Comparison of ENCODE assay signal across 22 mouse cellular contexts in genomic region chr16:18486126-18486525, GRCm38 (mm10). TPM values are rescaled to one million over a fixed set of nuclear protein-coding genes. Genes with fewer than 3 reads are reported as not detected.
A peak's percentile ranks its signal among the peaks of the same experiment; 100 is the strongest.
DNase-seq lines count a peak whose midpoint lies in the region; TF ChIP-seq lines count a peak whose summit lies in the region.
"Had no signal": no experiment of that assay in that cellular context is flagged by ENCODE, and none has a peak within 500 bp of the region (broad histone marks: within the 10 kb centered on the region; RNA-seq: fewer than 3 reads in every experiment).

No protein-coding gene starts in this region.

- intact Hi-C loops in gastrocnemius, postnatal 36 days (cut with DNase I): no loop called here
- intact Hi-C loops in heart, adult 2 months (cut with DNase I): no loop called here

- no peak overlapping the region for H3K9ac ChIP-seq in CH12.LX (ENCODE audit: insufficient read depth, low read depth)
- H3K9ac ChIP-seq in MEL (ENCODE audit: control insufficient read depth, low read depth, low read length, poor library complexity, severe bottlenecking): no peak overlapping the region
- H3K9ac ChIP-seq in heart, adult 2 months (ENCODE audit: low read depth, low read length): no peak overlapping the region
- H3K9ac ChIP-seq: forebrain, embryonic 13.5 days; forebrain, postnatal 0 days; hindbrain, embryonic 12.5 days; hindbrain, embryonic 15.5 days had no signal

- H3K4me1 ChIP-seq in CH12.LX (ENCODE audit: control insufficient read depth in 1 of 2, insufficient read depth in 2 of 2) (peaks cover 0 to 9% of the 10 kb centered on the region in 2 experiments; a peak in 2 of 4 replicates), MEL (ENCODE audit: control insufficient read depth in 1 of 2, insufficient read depth in 2 of 2, low read length in 2 of 2) (peaks cover 6 to 20% of the 10 kb centered on the region in 2 experiments; a peak in 3 of 4 replicates)
- H3K4me1 ChIP-seq in heart, adult 2 months (ENCODE audit: control insufficient read depth, insufficient read depth, low read length): no peaks in the 10 kb centered on the region

- peak; percentile 29 for DNase-seq in 416B (ENCODE audit: low read depth)
- DNase-seq in CH12.LX (ENCODE audit: extremely low read depth): peak; percentile 33
- DNase-seq in MEL (ENCODE audit: low read depth, low spot score): peak; percentile 74
- DNase-seq in ZHBTc4 (ENCODE audit: low read depth, low spot score): peak; percentile 79
- no peak for DNase-seq in cerebellum, adult 18-20 months
- DNase-seq in gastrocnemius, postnatal 36 days: no peak
- no peak for DNase-seq in heart, adult 2 months
- no peak for DNase-seq in left cerebral cortex, adult 18-20 months (ENCODE audit: low spot score in 2 of 2)
- DNase-seq: adrenal gland, postnatal 10 days; adrenal gland, postnatal 36 days; cerebellum, adult 11 months; cerebellum, adult 8-10 months; cerebellum, postnatal 10 days; cerebellum, postnatal 36 days; forebrain, postnatal 0 days; gastrocnemius, adult 2 months; gastrocnemius, postnatal 14 days had no signal

- TF ChIP-seq EP300 in CH12.LX (IDR thresholded peaks at IDR 0.05; ENCODE audit: low read length) (no peak), MEL (IDR thresholded peaks at IDR 0.05; ENCODE audit: low read depth in 1 of 2, low read length in 2 of 2) (0 out of 4 replicates have a peak, but pooled peaks of 1 of the 2 experiments have one; percentile 4)
- TF ChIP-seq EP300 in heart, adult 2 months (IDR thresholded peaks at IDR 0.05; ENCODE audit: insufficient read depth, low read depth, low read length): no peak

- H3K27ac ChIP-seq in CH12.LX (ENCODE audit: insufficient read depth, low read depth) (no peak overlapping the region), MEL (ENCODE audit: control insufficient read depth, low read depth, low read length) (no peak overlapping the region)
- H3K27ac ChIP-seq in heart, adult 2 months: no peak overlapping the region
- H3K27ac ChIP-seq: forebrain, embryonic 10.5 days; forebrain, embryonic 13.5 days; gastrocnemius, adult 2 months; hindbrain, embryonic 12.5 days; hindbrain, embryonic 15.5 days had no signal

- dilution Hi-C loops in CH12.LX (cut with MboI; ENCODE audit: extremely low pct_ligation_motif_present, extremely low pct_unique_long_range_greater_than_20kb, low sequenced_read_pairs): no loop called here

- TF ChIP-seq POLR2A in CH12.LX (IDR thresholded peaks at IDR 0.05; ENCODE audit: low read depth, low read length) (no peak), MEL (IDR thresholded peaks at IDR 0.05; ENCODE audit: control insufficient read depth in 1 of 2, insufficient read depth in 1 of 2, low read depth in 1 of 2, low read length in 2 of 2, poor library complexity in 1 of 2) (no peak)
- no peak for TF ChIP-seq POLR2A in heart, adult 2 months (IDR thresholded peaks at IDR 0.05; ENCODE audit: insufficient read depth, low read depth, low read length)

- 92% methylated on average over 2 of the region's 2 CpGs for WGBS in heart, adult 2 months

- H3K4me2 ChIP-seq in CH12.LX (ENCODE audit: insufficient read depth, low read depth, poor library complexity, severe bottlenecking): no peak overlapping the region
- H3K4me2 ChIP-seq: forebrain, embryonic 13.5 days; heart, embryonic 11.5 days; hindbrain, embryonic 12.5 days; hindbrain, embryonic 15.5 days had no signal

- H3K9me3 ChIP-seq in CH12.LX (replicated peaks; ENCODE audit: low read length): peaks cover 4% of the 10 kb centered on the region
- no peaks in the 10 kb centered on the region for H3K9me3 ChIP-seq in MEL (replicated peaks; ENCODE audit: insufficient read depth, low read length)
- H3K9me3 ChIP-seq: forebrain, embryonic 10.5 days; forebrain, embryonic 13.5 days; hindbrain, embryonic 12.5 days; hindbrain, embryonic 15.5 days had no signal

- H3K36me3 ChIP-seq in CH12.LX (replicated peaks in 1 of 2; ENCODE audit: control insufficient read depth in 1 of 2, insufficient read depth in 1 of 2, low read length in 1 of 2) (peaks cover 0 to 16% of the 10 kb centered on the region in 2 experiments), MEL (ENCODE audit: control insufficient read depth in 1 of 2, insufficient read depth in 2 of 2, low read length in 2 of 2) (peaks cover 0 to 8% of the 10 kb centered on the region in 2 experiments; a peak in 1 of 4 replicates)
- H3K36me3 ChIP-seq in heart, adult 2 months (ENCODE audit: control insufficient read depth, insufficient read depth, low read length): no peaks in the 10 kb centered on the region
- H3K36me3 ChIP-seq: forebrain, embryonic 10.5 days; hindbrain, embryonic 12.5 days; hindbrain, embryonic 15.5 days had no signal

- H3K79me2 ChIP-seq in CH12.LX (replicated peaks; ENCODE audit: control insufficient read depth, extremely low read depth, insufficient read depth, poor library complexity, severe bottlenecking) (no peaks in the 10 kb centered on the region), MEL (ENCODE audit: control insufficient read depth, insufficient read depth, low read length, poor library complexity) (no peaks in the 10 kb centered on the region)
- H3K79me2 ChIP-seq in heart, adult 2 months (replicated peaks; ENCODE audit: control insufficient read depth, insufficient read depth, low read length): no peaks in the 10 kb centered on the region

- TF ChIP-seq RAD21 in CH12.LX (IDR thresholded peaks at IDR 0.05; ENCODE audit: low read depth, low read length) (no peak), MEL (IDR thresholded peaks at IDR 0.05; ENCODE audit: low read depth, low read length) (no peak)

- H3K4me3 ChIP-seq in CH12.LX (replicated peaks in 1 of 3; ENCODE audit: low read depth in 2 of 3, low read length in 2 of 3, poor library complexity in 1 of 3): no peak overlapping the region
- H3K4me3 ChIP-seq in MEL (ENCODE audit: control insufficient read depth in 1 of 2, insufficient read depth in 1 of 2, low read depth in 2 of 2, low read length in 2 of 2): no peak overlapping the region
- H3K4me3 ChIP-seq in heart, adult 2 months: no peak overlapping the region
- H3K4me3 ChIP-seq: forebrain, embryonic 10.5 days; forebrain, embryonic 13.5 days; gastrocnemius, adult 2 months; hindbrain, embryonic 12.5 days; hindbrain, embryonic 15.5 days had no signal

- TF ChIP-seq CTCF in CH12.LX (conservative IDR thresholded peaks at IDR 0.05 in 1 of 2, IDR thresholded peaks at IDR 0.05 in 1 of 2; ENCODE audit: low read depth in 2 of 2, low read length in 2 of 2): no peak
- no peak for TF ChIP-seq CTCF in MEL (IDR thresholded peaks at IDR 0.05 in 2 of 3, conservative IDR thresholded peaks at IDR 0.05 in 1 of 3; ENCODE audit: control insufficient read depth in 1 of 3, insufficient read depth in 1 of 3, low read depth in 2 of 3, low read length in 3 of 3, poor library complexity in 1 of 3, severe bottlenecking in 1 of 3)
- no peak for TF ChIP-seq CTCF in heart, adult 2 months (IDR thresholded peaks at IDR 0.05)

- no peaks in the 10 kb centered on the region for H3K27me3 ChIP-seq in CH12.LX (replicated peaks)
- no peaks in the 10 kb centered on the region for H3K27me3 ChIP-seq in MEL (ENCODE audit: control insufficient read depth in 1 of 2, insufficient read depth in 2 of 2, low read length in 2 of 2)
- H3K27me3 ChIP-seq in heart, adult 2 months (ENCODE audit: control insufficient read depth, insufficient read depth, low read length): no peaks in the 10 kb centered on the region
- H3K27me3 ChIP-seq: forebrain, embryonic 13.5 days had no signal

- in situ Hi-C loops in CH12.LX (cut with MboI; ENCODE audit: low pct_ligation_motif_present, low pct_unique_long_range_greater_than_20kb, low sequenced_read_pairs): no loop called here

RNA-seq across cellular contexts. Expression of gene Gnb1l, which starts 12.4 kb away (rescaled TPM):
- total RNA-seq in CH12.LX (2012; rRNA removed) (21.5 and 22.3 TPM in 2 replicates), CH12.LX (2014; rRNA removed) (15.9 and 16.8 TPM in 2 replicates), MEL (2012; rRNA removed) (31.4 and 37.9 TPM in 2 replicates)
- polyA plus RNA-seq in CH12.LX (2012; ENCODE audit: insufficient read length, low read depth) (25.5 and 26.9 TPM in 2 replicates), MEL (2012; ENCODE audit: insufficient read depth in 1 of 2, insufficient read length in 2 of 2, low read depth in 1 of 2, low replicate concordance in 2 of 2, missing spikeins in 1 of 2) (10 to 100 TPM in 1 of 2 experiments, not detected in 1; 47.8 TPM)
- total RNA-seq in gastrocnemius, postnatal 36 days (2021): 1 to 10 TPM; 3.6 to 3.8 TPM
- total RNA-seq in heart, adult 2 months (2021): 1 to 10 TPM; 5.3 to 7.4 TPM
- 5.5 and 8.5 TPM in 2 replicates for polyA plus RNA-seq in heart, adult 2 months (2012; rRNA removed)
- 1 to 10 TPM; 6.2 to 7.1 TPM for total RNA-seq in left cerebral cortex, adult 18-20 months (2021)

RNA-seq across cellular contexts. Expression of gene Rtl10, which starts 12.6 kb away (rescaled TPM):
- total RNA-seq in CH12.LX (2012; rRNA removed) (9.8 and 11.0 TPM in 2 replicates), CH12.LX (2014; rRNA removed) (2.1 and 4.8 TPM in 2 replicates), MEL (2012; rRNA removed) (5.5 and 5.9 TPM in 2 replicates)
- polyA plus RNA-seq in CH12.LX (2012; ENCODE audit: insufficient read length, low read depth) (12.3 and 21.1 TPM in 2 replicates), MEL (2012; ENCODE audit: insufficient read depth in 1 of 2, insufficient read length in 2 of 2, low read depth in 1 of 2, low replicate concordance in 2 of 2, missing spikeins in 1 of 2) (10 to 100 TPM in 1 of 2 experiments, not detected in 1; 13.3 TPM)
- total RNA-seq in gastrocnemius, postnatal 36 days (2021): 1 to 10 TPM; 1.9 to 3.1 TPM
- 1 to 10 TPM; 3.4 to 3.9 TPM for total RNA-seq in heart, adult 2 months (2021)
- 3.1 and 3.4 TPM in 2 replicates for polyA plus RNA-seq in heart, adult 2 months (2012; rRNA removed)
- 1 to 10 TPM; 6.4 to 9.7 TPM for total RNA-seq in left cerebral cortex, adult 18-20 months (2021)

RNA-seq across cellular contexts. Expression of gene Comt, which starts 59.5 kb away (rescaled TPM):
- total RNA-seq in CH12.LX (2012; rRNA removed): 81.3 and 84.8 TPM in 2 replicates
- total RNA-seq in CH12.LX (2014; rRNA removed): 91.6 and 98.9 TPM in 2 replicates
- polyA plus RNA-seq in CH12.LX (2012; ENCODE audit: insufficient read length, low read depth): 69.7 and 74.0 TPM in 2 replicates
- 48.8 and 62.5 TPM in 2 replicates for total RNA-seq in MEL (2012; rRNA removed)
- polyA plus RNA-seq in MEL (2012; ENCODE audit: insufficient read depth in 1 of 2, insufficient read length in 2 of 2, low read depth in 1 of 2, low replicate concordance in 2 of 2, missing spikeins in 1 of 2): 10 to 100 TPM in 1 of 2 experiments, not detected in 1; 71.8 TPM
- total RNA-seq in gastrocnemius, postnatal 36 days (2021): 10 to 100 TPM; 35.4 to 38.4 TPM
- total RNA-seq in heart, adult 2 months (2021): 100 to 1,000 TPM; 139 to 150 TPM
- polyA plus RNA-seq in heart, adult 2 months (2012; rRNA removed): 208 and 236 TPM in 2 replicates
- total RNA-seq in left cerebral cortex, adult 18-20 months (2021): 10 to 100 TPM; 90.5 to 91.4 TPM

RNA-seq across cellular contexts. Expression of gene Txnrd2, which starts 59.9 kb away (rescaled TPM):
- 19.4 and 22.0 TPM in 2 replicates for total RNA-seq in CH12.LX (2012; rRNA removed)
- total RNA-seq in CH12.LX (2014; rRNA removed): 14.6 and 15.1 TPM in 2 replicates
- polyA plus RNA-seq in CH12.LX (2012; ENCODE audit: insufficient read length, low read depth): 24.1 and 32.2 TPM in 2 replicates
- total RNA-seq in MEL (2012; rRNA removed): 25.7 and 31.2 TPM in 2 replicates
- 10 to 100 TPM in 1 of 2 experiments, not detected in 1; 46.8 TPM for polyA plus RNA-seq in MEL (2012; ENCODE audit: insufficient read depth in 1 of 2, insufficient read length in 2 of 2, low read depth in 1 of 2, low replicate concordance in 2 of 2, missing spikeins in 1 of 2)
- total RNA-seq in gastrocnemius, postnatal 36 days (2021): 10 to 100 TPM; 16.4 to 17.6 TPM
- total RNA-seq in heart, adult 2 months (2021): 10 to 100 TPM; 37.6 to 39.7 TPM
- 35.1 and 36.1 TPM in 2 replicates for polyA plus RNA-seq in heart, adult 2 months (2012; rRNA removed)
- 10 to 100 TPM; 19.4 to 21.3 TPM for total RNA-seq in left cerebral cortex, adult 18-20 months (2021)

Comparison
In these comparisons a context has a peak if more than half of its experiments do, and no peak if none do; other contexts are left out.
1. DNase-seq: peak in 416B (single experiment), CH12.LX (single experiment), MEL (single experiment) and ZHBTc4 (single experiment); none in cerebellum, adult 18-20 months (0 of 2), gastrocnemius, postnatal 36 days (0 of 2), heart, adult 2 months (0 of 2) and left cerebral cortex, adult 18-20 months (0 of 2).